Mouse (Mus musculus): ENCODE measurements around the gene Per2.

DNA sequence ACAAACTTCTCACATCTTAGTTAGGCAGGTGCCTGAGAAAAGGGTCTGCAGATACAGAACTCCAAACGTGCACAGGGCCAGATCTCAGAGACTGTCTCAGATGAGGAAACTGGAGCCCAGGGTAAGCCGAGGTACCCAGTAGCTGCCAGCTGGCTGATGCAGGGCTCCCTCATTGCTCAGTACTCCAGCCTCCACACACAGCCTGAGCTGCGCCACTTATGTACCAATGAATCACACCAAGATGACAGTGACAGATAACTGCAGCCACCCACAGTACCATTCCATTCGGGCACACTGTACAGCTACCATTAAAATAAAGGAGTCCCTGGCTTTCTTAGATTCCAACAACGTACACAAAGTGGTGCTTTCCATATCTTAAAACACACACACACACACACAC lies 1.4 kb downstream of the Per2 start:
- no peak for TF ChIP-seq POLR2A (IDR thresholded peaks at IDR 0.05; ENCODE audit: insufficient read length, low read depth)
- no peak for TF ChIP-seq MYOG (IDR thresholded peaks at IDR 0.05; ENCODE audit: control insufficient read depth in 1 of 3, insufficient read depth in 1 of 3, insufficient read length in 2 of 3, low read depth in 2 of 3)
- TF ChIP-seq POLR2AphosphoS2 (IDR thresholded peaks at IDR 0.05; ENCODE audit: insufficient read length, low read depth), result no peak
- no peak for TF ChIP-seq USF1 (IDR thresholded peaks at IDR 0.05; ENCODE audit: low read depth)
- peak in 1 of 3 experiments; percentile 27 for TF ChIP-seq MYOD1 (IDR thresholded peaks at IDR 0.05; ENCODE audit: control insufficient read depth in 1 of 3, insufficient read length in 2 of 3, low read depth in 2 of 3)
- no peak for TF ChIP-seq MAX (IDR thresholded peaks at IDR 0.05; ENCODE audit: low read depth)
